Mouse (Mus musculus): ENCODE results near the gene Lnx1. TPM values are rescaled to one million over a fixed set of nuclear protein-coding genes. Genes with fewer than 3 reads are reported as not detected.

Gene Lnx1
- polyA plus RNA-seq, 1 experiment from 2014 or later: 2.0 TPM

DNA sequence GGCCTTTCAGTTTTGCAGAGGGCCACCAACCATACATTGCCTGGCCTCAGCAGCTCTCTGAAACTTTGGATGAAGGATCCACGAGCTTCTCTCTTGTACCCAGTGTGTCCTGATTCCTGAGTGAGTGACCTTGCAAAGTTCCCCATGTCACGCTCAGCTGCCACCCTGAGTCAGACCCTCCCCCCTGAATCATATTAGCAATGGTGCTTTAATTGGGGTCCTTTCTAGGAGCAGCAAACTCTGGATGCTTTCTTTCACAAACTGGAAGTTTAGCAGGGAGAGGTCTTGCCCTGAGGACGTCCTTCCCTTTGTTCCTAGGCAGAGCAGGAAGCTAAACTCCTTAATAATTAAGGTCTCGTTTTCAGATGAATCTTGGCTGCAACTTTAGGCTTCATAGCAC, 22.8 kb upstream of the Lnx1 start:
- no peak overlapping the region for H3K27ac ChIP-seq
- H3K4me1 ChIP-seq: peaks cover 41% of the 10 kb centered on the region
- H3K27me3 ChIP-seq: no peaks in the 10 kb centered on the region
- no peak overlapping the region for H3K4me2 ChIP-seq
- no peak for ATAC-seq (ENCODE audit: insufficient number of reproducible peaks, insufficient read depth, low FRiP score, low TSS enrichment, low read depth)
- no peaks in the 10 kb centered on the region for H3K9me3 ChIP-seq
- no peak overlapping the region for H3K4me3 ChIP-seq
- no peak overlapping the region for H3K9ac ChIP-seq
- no peaks in the 10 kb centered on the region for H3K36me3 ChIP-seq
- WGBS: 37% methylated on average over 4 of the region's 4 CpGs

DNA sequence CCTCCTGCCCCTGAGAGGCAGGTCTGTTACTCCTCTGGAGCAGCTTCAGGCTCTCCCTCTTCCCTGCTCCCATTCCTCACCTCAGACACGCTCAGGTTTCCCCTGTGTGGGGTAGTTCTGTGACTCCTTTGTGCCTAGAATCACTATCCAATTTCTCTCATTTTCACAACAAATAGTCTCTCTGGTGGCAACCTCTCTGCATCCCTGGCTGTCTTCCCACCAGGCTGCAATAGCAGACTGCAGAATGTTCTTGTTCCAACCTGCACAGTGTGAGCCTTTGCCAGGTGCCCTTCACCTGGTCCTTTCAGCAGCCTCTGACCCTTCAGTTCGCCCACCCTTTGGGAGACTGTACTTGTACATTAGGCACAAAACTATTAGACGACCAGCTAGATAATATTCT, 19.1 kb upstream of the Lnx1 start:
- Histone ChIP-seq H3K9me3 (no peaks in the 10 kb centered on the region), H3K36me3 (no peaks in the 10 kb centered on the region)
- 59% methylated on average over 3 of the region's 3 CpGs for WGBS

GRCm38 (mm10) chr5:74720661-74721060, 17.9 kb upstream of the Lnx1 start:
- H3K27ac ChIP-seq: no peak overlapping the region
- no peaks in the 10 kb centered on the region for H3K27me3 ChIP-seq
- H3K4me2 ChIP-seq: peak overlapping the region; percentile 22

More for the DNA sequence above, 19.1 kb upstream of the Lnx1 start:
- Histone ChIP-seq H3K9ac (no peak overlapping the region), H3K4me1 (peaks cover 26% of the 10 kb centered on the region), H3K27ac (no peak overlapping the region), H3K4me2 (no peak overlapping the region), H3K27me3 (no peaks in the 10 kb centered on the region), H3K4me3 (no peak overlapping the region)
- ATAC-seq (ENCODE audit: insufficient number of reproducible peaks, insufficient read depth, low FRiP score, low TSS enrichment, low read depth): no peak

DNA sequence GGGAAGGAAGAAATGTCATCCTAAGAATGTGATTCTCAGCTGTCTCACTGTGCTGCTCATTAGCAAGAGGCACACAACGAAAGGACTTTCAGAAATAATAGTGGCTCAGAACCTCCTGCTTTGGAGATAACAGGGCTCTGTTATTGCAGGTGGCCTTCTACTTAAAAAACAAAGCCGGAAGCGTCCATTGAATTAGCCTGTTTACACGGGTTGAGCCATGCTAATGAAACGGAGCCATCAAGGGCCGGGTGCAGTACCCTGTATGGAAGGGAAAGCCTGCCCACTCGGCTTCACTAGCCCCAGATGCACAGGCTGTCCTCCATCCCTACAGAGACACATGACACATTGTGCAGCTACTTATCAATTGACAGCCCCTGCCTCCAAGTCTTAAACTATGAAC, 13.5 kb upstream of the Lnx1 start:
- no peaks in the 10 kb centered on the region for H3K36me3 ChIP-seq
- H3K9me3 ChIP-seq: no peaks in the 10 kb centered on the region
- no peak overlapping the region for H3K9ac ChIP-seq
- no peak overlapping the region for H3K27ac ChIP-seq
- no peak overlapping the region for H3K4me3 ChIP-seq
- H3K4me1 ChIP-seq: peaks cover 12% of the 10 kb centered on the region
- H3K27me3 ChIP-seq: no peaks in the 10 kb centered on the region
- ATAC-seq (ENCODE audit: insufficient number of reproducible peaks, insufficient read depth, low FRiP score, low TSS enrichment, low read depth): no peak
- WGBS: 21% methylated on average over 7 of the region's 7 CpGs
- H3K4me2 ChIP-seq: no peak overlapping the region

More at GRCm38 (mm10) chr5:74720661-74721060, 17.9 kb upstream of the Lnx1 start:
- ATAC-seq (ENCODE audit: insufficient number of reproducible peaks, insufficient read depth, low FRiP score, low TSS enrichment, low read depth): no peak
- Histone ChIP-seq H3K9ac (no peak overlapping the region), H3K4me1 (peaks cover 23% of the 10 kb centered on the region), H3K4me3 (no peak overlapping the region), H3K9me3 (no peaks in the 10 kb centered on the region), H3K36me3 (no peaks in the 10 kb centered on the region)
- WGBS: 60% methylated on average over 9 of the region's 9 CpGs

DNA sequence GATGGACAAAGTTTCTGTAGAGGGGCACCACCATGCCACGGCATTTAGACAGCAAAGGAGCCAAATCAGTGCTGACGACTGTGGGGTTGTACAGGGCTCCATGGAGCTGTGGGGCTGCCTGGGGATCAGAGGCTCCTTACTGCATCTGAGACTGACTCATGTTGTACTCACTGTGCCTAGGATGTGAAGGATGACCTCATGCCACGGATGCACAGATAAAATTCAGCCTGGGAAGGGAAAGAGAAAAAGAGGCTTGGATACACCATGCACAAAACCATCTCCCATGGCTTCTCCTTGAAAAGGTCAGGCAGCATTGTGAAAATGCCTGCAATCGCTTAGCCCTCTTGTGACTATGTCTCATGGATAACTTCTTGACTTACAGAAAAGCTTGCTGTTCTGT, 10.1 kb upstream of the Lnx1 start:
- Histone ChIP-seq H3K4me3 (no peak overlapping the region), H3K4me1 (peaks cover 17% of the 10 kb centered on the region), H3K4me2 (no peak overlapping the region), H3K36me3 (no peaks in the 10 kb centered on the region), H3K9ac (no peak overlapping the region), H3K9me3 (no peaks in the 10 kb centered on the region), H3K27ac (no peak overlapping the region), H3K27me3 (no peaks in the 10 kb centered on the region)
- WGBS: 76% methylated on average over 4 of the region's 4 CpGs
- ATAC-seq (ENCODE audit: insufficient number of reproducible peaks, insufficient read depth, low FRiP score, low TSS enrichment, low read depth): no peak

GRCm38 (mm10) chr5:74711988-74712387, 9.3 kb upstream of the Lnx1 start:
- Histone ChIP-seq H3K36me3 (no peaks in the 10 kb centered on the region), H3K4me2 (no peak overlapping the region), H3K27ac (no peak overlapping the region), H3K9me3 (no peaks in the 10 kb centered on the region), H3K4me3 (no peak overlapping the region), H3K9ac (no peak overlapping the region), H3K4me1 (peaks cover 24% of the 10 kb centered on the region), H3K27me3 (no peaks in the 10 kb centered on the region)
- ATAC-seq (ENCODE audit: insufficient number of reproducible peaks, insufficient read depth, low FRiP score, low TSS enrichment, low read depth): no peak
- WGBS: 89% methylated on average over 2 of the region's 2 CpGs

DNA sequence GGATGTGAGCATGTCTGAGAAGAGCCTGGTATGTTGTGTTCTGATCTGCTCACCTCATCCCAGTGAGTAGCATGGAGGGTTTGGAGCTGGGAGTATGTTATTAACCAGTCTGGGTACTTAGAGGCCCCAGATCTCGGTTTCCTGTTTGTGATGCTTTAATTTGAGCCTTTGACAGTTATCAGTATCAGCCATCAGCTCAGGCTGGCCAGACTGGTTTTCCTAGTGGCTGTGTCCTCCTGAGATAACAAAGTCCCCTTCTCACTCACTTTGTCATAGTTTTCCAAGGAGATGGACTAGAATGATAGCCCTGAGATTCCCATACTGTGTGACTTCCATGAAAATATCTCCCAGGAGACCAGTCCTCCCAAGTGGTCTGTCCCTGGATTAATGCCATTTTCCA, 8.3 kb upstream of the Lnx1 start:
- no peaks in the 10 kb centered on the region for H3K9me3 ChIP-seq
- H3K36me3 ChIP-seq: no peaks in the 10 kb centered on the region
- H3K4me3 ChIP-seq: no peak overlapping the region
- no peak for ATAC-seq (ENCODE audit: insufficient number of reproducible peaks, insufficient read depth, low FRiP score, low TSS enrichment, low read depth)
- peaks cover 27% of the 10 kb centered on the region for H3K4me1 ChIP-seq
- H3K27me3 ChIP-seq: no peaks in the 10 kb centered on the region
- H3K27ac ChIP-seq: no peak overlapping the region
- H3K9ac ChIP-seq: no peak overlapping the region
- H3K4me2 ChIP-seq: no peak overlapping the region
- WGBS: 48% methylated on average over 1 of the region's 1 CpGs

- Histone ChIP-seq H3K9me3 (no peaks in the 10 kb centered on the region), H3K27ac (no peak overlapping the region), H3K4me2 (no peak overlapping the region), H3K4me1 (peaks cover 33% of the 10 kb centered on the region), H3K4me3 (no peak overlapping the region), H3K36me3 (no peaks in the 10 kb centered on the region), H3K9ac (no peak overlapping the region), H3K27me3 (no peaks in the 10 kb centered on the region)
- no peak for ATAC-seq (ENCODE audit: insufficient number of reproducible peaks, insufficient read depth, low FRiP score, low TSS enrichment, low read depth)
- 90% methylated on average over 4 of the region's 4 CpGs for WGBS
These were observed 7.5 kb upstream of the Lnx1 start for GRCm38 (mm10) chr5:74710181-74710580.

GRCm38 (mm10) chr5:74704460-74704790, 1.7 kb upstream of the Lnx1 start:
- H3K36me3 ChIP-seq: no peaks in the 10 kb centered on the region
- peak overlapping the region; percentile 79 for H3K27ac ChIP-seq
- H3K4me3 ChIP-seq: peak overlapping the region; percentile 41
- ATAC-seq (ENCODE audit: insufficient number of reproducible peaks, insufficient read depth, low FRiP score, low TSS enrichment, low read depth): peak; percentile 80
- peak overlapping the region; percentile 58 for H3K4me2 ChIP-seq
- H3K27me3 ChIP-seq: no peaks in the 10 kb centered on the region
- H3K4me1 ChIP-seq: peaks cover 51% of the 10 kb centered on the region
- under 1% methylated on average over 8 of the region's 8 CpGs for WGBS
- H3K9me3 ChIP-seq: no peaks in the 10 kb centered on the region
- H3K9ac ChIP-seq: peak overlapping the region; percentile 58

DNA sequence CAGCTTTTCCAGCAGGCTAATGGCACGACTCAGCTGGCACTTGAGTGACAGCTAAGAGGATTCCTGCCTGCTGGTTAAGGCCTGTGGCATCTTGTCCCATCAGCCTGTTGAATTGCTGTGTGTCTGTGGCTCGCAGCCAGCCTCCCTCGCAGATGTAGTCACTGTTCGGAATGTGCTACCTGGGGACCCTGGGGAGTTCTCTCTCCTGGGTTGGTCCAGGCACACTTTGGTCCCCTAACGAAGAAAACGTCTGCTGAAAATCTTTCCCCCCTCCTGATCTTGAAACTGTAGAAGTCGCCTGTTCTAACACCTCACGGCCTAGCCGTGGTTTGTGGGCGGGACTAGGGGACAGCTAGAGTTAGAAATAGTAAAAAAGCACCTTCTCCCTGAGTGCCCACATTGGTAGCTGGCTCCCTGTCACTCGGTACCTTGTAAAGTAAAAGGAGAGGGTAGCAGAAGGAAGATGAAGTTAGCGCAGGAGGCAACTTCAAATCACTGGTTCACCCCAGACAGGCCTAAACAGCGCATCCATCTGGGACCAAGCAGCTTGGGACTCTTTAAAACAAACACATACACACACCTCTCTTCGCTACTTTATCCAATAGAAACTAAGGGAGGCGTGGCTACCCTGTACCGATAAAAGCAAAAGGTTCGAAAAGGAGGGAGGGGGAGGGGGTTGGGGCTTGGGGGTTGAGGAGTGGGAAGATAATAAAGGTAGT, 1.2 kb upstream of the Lnx1 start:
- Histone ChIP-seq H3K27ac (peak overlapping the region; percentile 79), H3K9ac (peak overlapping the region; percentile 58), H3K4me3 (peak overlapping the region; percentile 41), H3K27me3 (no peaks in the 10 kb centered on the region), H3K4me2 (peak overlapping the region; percentile 58), H3K4me1 (peaks cover 51% of the 10 kb centered on the region), H3K36me3 (no peaks in the 10 kb centered on the region), H3K9me3 (no peaks in the 10 kb centered on the region)
- 8% methylated on average over 17 of the region's 17 CpGs for WGBS
- peak; percentile 77; the same call in 1 of the 2 replicates for ATAC-seq (ENCODE audit: insufficient number of reproducible peaks, insufficient read depth, low FRiP score, low TSS enrichment, low read depth)

- Histone ChIP-seq H3K4me3 (no peak overlapping the region), H3K27ac (no peak overlapping the region), H3K4me2 (no peak overlapping the region), H3K9ac (no peak overlapping the region), H3K36me3 (no peaks in the 10 kb centered on the region), H3K9me3 (no peaks in the 10 kb centered on the region), H3K27me3 (no peaks in the 10 kb centered on the region), H3K4me1 (peaks cover 23% of the 10 kb centered on the region)
- no peak for ATAC-seq (ENCODE audit: insufficient number of reproducible peaks, insufficient read depth, low FRiP score, low TSS enrichment, low read depth)
- 77% methylated on average over 2 of the region's 2 CpGs for WGBS
These were observed 1.8 kb downstream of the Lnx1 start for GRCm38 (mm10) chr5:74700918-74701317.

DNA sequence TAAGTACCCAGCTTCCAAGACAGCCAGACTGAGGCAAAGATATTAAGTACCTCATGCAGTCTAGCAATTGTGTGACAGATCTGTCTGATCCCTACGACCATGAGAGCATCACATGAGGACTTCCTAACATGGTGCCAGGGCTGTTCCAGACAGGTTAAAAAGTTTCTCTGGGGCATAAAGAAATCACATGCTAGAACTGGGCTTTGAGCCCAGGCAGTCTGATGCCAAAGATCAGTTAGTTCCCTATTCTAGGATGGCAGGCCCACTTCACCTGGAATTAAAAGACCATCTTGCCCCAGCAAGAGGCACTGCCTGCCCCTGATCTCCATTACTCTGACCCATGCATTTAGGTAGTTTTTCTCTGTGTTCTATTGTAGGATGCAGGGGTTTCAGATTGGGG, 3.0 kb downstream of the Lnx1 start:
- Histone ChIP-seq H3K27ac (no peak overlapping the region), H3K4me1 (peaks cover 16% of the 10 kb centered on the region), H3K27me3 (no peaks in the 10 kb centered on the region), H3K4me2 (no peak overlapping the region), H3K9ac (no peak overlapping the region), H3K9me3 (no peaks in the 10 kb centered on the region), H3K4me3 (no peak overlapping the region), H3K36me3 (no peaks in the 10 kb centered on the region)
- 86% methylated on average over 1 of the region's 1 CpGs for WGBS
- ATAC-seq (ENCODE audit: insufficient number of reproducible peaks, insufficient read depth, low FRiP score, low TSS enrichment, low read depth): no peak

All from embryonic facial prominence, embryonic 13.5 days (tissue).